Mouse (Mus musculus): Measurements from ENCODE around the gene Ano10. TPM values are rescaled to one million over a fixed set of nuclear protein-coding genes. Genes with fewer than 3 reads are reported as not detected.
"Not testable (repeated sequence)": the region's sequence is repeated elsewhere in the genome, so short reads cannot be mapped to it uniquely, and the experiment has no call there.

Gene Ano10
- polyA plus RNA-seq, 1 experiment = 31.3 TPM

DNA sequence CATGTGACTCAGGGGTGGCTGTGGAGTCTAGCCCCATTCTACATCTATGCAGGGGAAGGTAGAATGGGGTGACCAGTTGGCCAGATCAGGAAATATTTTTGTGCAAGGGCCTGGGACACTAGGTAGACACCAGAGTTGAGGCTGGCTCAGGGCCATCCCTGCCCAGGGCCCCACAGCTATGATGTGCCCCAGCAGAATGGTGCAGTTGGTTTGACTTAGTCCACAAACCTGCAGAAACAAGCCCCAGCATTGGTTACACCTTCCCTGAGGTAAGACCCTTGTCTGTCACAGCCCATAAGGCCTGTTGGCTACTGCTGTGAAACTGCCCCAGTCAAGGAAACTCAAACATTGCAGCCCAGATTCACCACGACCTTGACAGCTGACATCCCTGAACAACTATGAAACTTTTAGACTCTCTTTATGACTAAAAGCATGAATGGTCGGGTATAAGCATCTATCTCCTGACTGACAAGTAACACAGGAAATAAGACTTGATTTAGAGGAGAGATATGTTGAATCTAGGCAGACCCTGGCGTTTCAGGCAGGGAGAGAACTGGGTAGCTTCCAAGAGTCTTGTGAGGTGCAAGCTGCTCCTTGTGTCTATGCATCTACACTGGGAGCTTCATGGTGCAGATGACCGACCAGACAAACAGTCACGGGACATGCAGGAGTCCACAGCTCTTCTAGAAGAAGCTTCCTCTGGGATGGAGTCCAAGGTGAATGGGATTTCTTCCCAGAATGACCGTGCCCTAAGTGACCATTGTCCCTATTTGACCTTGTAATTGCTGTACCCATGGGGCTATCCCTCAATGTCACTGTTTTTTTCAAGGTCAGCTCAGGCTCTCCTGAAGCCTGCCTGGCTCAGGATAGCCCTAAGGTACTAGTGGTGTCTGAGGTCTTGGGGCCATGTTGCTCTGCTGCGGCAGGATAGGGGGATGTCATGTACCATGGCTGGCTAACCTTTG, 116.7 kb downstream of the Ano10 start:
- DNase-seq = no peak
- no peak for TF ChIP-seq POLR2A (IDR thresholded peaks at IDR 0.05; ENCODE audit: borderline replicate concordance, insufficient read depth, low read length)
- no peak for TF ChIP-seq CTCF (IDR thresholded peaks at IDR 0.05; ENCODE audit: borderline replicate concordance, insufficient read depth, low read depth, low read length)
- H3K4me1 ChIP-seq (ENCODE audit: control insufficient read depth, insufficient read depth, low read length) = peaks cover 39% of the 10 kb centered on the region
- 41% methylated on average over 7 of the region's 7 CpGs for WGBS
- no peak overlapping the region for H3K4me3 ChIP-seq (replicated peaks; ENCODE audit: insufficient read depth, low read depth, low read length)
- no peaks in the 10 kb centered on the region for H3K27me3 ChIP-seq (ENCODE audit: control insufficient read depth, insufficient read depth, low read length)
- H3K27ac ChIP-seq (ENCODE audit: insufficient read depth, low read length) = no peak overlapping the region

DNA sequence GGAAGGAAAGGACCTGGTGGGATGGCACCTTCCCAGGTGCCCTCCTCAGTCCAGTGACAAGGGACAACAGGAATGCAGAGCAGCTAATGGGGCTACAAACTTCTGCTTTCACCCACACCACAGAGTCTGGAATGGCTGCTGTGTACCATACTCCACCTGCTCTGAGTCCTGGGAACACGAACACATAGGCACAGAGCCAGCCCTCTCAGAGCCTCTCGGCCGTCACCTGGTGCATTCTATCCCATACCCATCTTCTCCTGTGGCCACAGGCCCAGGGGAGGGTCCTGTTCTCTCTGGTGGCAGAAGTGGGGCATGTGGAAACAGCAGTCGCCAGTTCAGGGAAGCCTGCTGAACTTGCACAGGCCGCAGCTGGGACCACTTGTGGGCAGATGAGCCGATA, 119.5 kb downstream of the Ano10 start:
- TF ChIP-seq CTCF (IDR thresholded peaks at IDR 0.05; ENCODE audit: borderline replicate concordance, insufficient read depth, low read depth, low read length) = no peak
- TF ChIP-seq POLR2A (IDR thresholded peaks at IDR 0.05; ENCODE audit: borderline replicate concordance, insufficient read depth, low read length) = no peak
- 37% methylated on average over 6 of the region's 6 CpGs for WGBS
- no peaks in the 10 kb centered on the region for H3K27me3 ChIP-seq (ENCODE audit: control insufficient read depth, insufficient read depth, low read length)
- H3K27ac ChIP-seq (ENCODE audit: insufficient read depth, low read length) = no peak overlapping the region
- no peak overlapping the region for H3K4me3 ChIP-seq (replicated peaks; ENCODE audit: insufficient read depth, low read depth, low read length)
- peaks cover 45% of the 10 kb centered on the region for H3K4me1 ChIP-seq (ENCODE audit: control insufficient read depth, insufficient read depth, low read length)
- no peak for DNase-seq

- Histone ChIP-seq H3K4me1 (ENCODE audit: control insufficient read depth, insufficient read depth, low read length) (peaks cover 47% of the 10 kb centered on the region), H3K27me3 (ENCODE audit: control insufficient read depth, insufficient read depth, low read length) (no peaks in the 10 kb centered on the region), H3K4me3 (replicated peaks; ENCODE audit: insufficient read depth, low read depth, low read length) (no peak overlapping the region), H3K27ac (ENCODE audit: insufficient read depth, low read length) (no peak overlapping the region)
- DNase-seq = peak; percentile 55 to 61
- 27% methylated on average over 9 of the region's 9 CpGs for WGBS
- TF ChIP-seq POLR2A (IDR thresholded peaks at IDR 0.05; ENCODE audit: borderline replicate concordance, insufficient read depth, low read length) (no peak), CTCF (IDR thresholded peaks at IDR 0.05; ENCODE audit: borderline replicate concordance, insufficient read depth, low read depth, low read length) (no peak)
These were observed 120.6 kb downstream of the Ano10 start for GRCm38 (mm10) chr9:122173405-122174233.

DNA sequence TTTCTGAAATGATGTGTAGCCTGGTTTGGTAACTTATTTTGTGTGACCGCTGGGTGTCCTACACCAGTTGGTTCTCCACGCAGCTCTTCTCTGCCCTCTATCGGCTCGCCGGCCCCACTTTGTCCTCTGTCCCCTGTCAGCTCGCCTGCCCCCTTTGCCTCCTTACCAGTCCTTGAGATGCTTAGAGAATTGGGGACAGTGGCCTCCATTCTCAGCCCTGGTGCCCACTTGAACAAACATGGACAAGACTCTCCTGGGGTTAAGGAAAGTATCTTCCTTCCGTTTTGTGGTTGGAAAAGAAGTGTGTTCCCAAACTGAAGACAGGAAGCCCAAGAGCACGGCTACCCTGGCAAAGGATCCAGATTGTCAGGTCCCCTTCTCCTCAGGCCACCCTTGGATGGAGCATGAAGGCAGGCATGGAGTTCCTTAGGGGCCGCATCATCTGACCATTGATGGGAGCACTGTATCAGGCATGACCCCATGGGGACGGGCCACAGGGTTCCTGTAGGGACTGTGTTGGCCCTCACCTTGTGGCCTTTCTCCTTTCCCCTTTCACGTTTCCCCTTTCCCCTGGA, 121.5 kb downstream of the Ano10 start:
- H3K4me3 ChIP-seq (replicated peaks; ENCODE audit: insufficient read depth, low read depth, low read length) = no peak overlapping the region
- H3K27me3 ChIP-seq (ENCODE audit: control insufficient read depth, insufficient read depth, low read length) = no peaks in the 10 kb centered on the region
- WGBS = 87% methylated on average over 11 of the region's 11 CpGs
- DNase-seq = no peak
- TF ChIP-seq CTCF (IDR thresholded peaks at IDR 0.05; ENCODE audit: borderline replicate concordance, insufficient read depth, low read depth, low read length) (peak; percentile 7; the same call in 1 of the 2 replicates), POLR2A (IDR thresholded peaks at IDR 0.05; ENCODE audit: borderline replicate concordance, insufficient read depth, low read length) (no peak)
- peaks cover 44% of the 10 kb centered on the region for H3K4me1 ChIP-seq (ENCODE audit: control insufficient read depth, insufficient read depth, low read length)
- H3K27ac ChIP-seq (ENCODE audit: insufficient read depth, low read length) = no peak overlapping the region; the same call in 1 of the 2 replicates

- Histone ChIP-seq H3K27me3 (ENCODE audit: control insufficient read depth, insufficient read depth, low read length) (no peaks in the 10 kb centered on the region), H3K4me3 (replicated peaks; ENCODE audit: insufficient read depth, low read depth, low read length) (no peak overlapping the region), H3K4me1 (ENCODE audit: control insufficient read depth, insufficient read depth, low read length) (peaks cover 42% of the 10 kb centered on the region), H3K27ac (ENCODE audit: insufficient read depth, low read length) (0 out of 2 replicates have a peak overlapping the region, but pooled peaks have one; percentile 0)
- WGBS = 6% methylated on average over 6 of the region's 6 CpGs
- TF ChIP-seq POLR2A (IDR thresholded peaks at IDR 0.05; ENCODE audit: borderline replicate concordance, insufficient read depth, low read length) (no peak), CTCF (IDR thresholded peaks at IDR 0.05; ENCODE audit: borderline replicate concordance, insufficient read depth, low read depth, low read length) (peak; percentile 52; the same call in 1 of the 2 replicates)
- peak; percentile 78 to 89 for DNase-seq
These were observed 124.3 kb downstream of the Ano10 start for GRCm38 (mm10) chr9:122169901-122170300.

- H3K4me1 ChIP-seq (ENCODE audit: control insufficient read depth, insufficient read depth, low read length) = peaks cover 31% of the 10 kb centered on the region
- WGBS = 72% methylated on average over 5 of the region's 5 CpGs
- not testable (repeated sequence) for H3K4me3 ChIP-seq (replicated peaks; ENCODE audit: insufficient read depth, low read depth, low read length); H3K27ac ChIP-seq (ENCODE audit: insufficient read depth, low read length); H3K27me3 ChIP-seq (ENCODE audit: control insufficient read depth, insufficient read depth, low read length); DNase-seq
These were observed 126.5 kb downstream of the Ano10 start for GRCm38 (mm10) chr9:122167719-122168118.

DNA sequence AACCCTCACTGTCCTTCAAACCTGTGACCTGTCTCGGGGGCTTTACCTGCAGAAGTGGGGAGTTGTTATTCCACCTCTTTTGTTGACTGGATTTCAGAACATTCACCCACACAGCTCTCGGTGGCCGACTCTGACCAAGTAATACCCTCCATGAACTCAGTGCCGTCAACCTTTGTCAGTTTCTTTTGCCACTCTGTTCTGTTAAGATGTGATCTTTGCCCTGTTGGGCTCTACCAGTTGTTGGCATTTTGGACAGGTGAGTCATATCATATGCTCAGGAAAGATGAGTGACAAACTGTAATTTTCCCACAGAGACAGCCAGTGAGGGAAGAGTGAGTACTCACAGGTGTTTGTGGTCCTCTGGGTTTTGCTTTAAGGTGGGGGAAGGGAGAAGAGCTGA, 129.7 kb downstream of the Ano10 start:
- WGBS = 87% methylated on average over 4 of the region's 4 CpGs
- no peak overlapping the region for H3K4me3 ChIP-seq (replicated peaks; ENCODE audit: insufficient read depth, low read depth, low read length)
- H3K27ac ChIP-seq (ENCODE audit: insufficient read depth, low read length) = no peak overlapping the region

More for the DNA sequence above, 129.7 kb downstream of the Ano10 start:
- H3K4me1 ChIP-seq (ENCODE audit: control insufficient read depth, insufficient read depth, low read length) = peaks cover 28% of the 10 kb centered on the region
- TF ChIP-seq POLR2A (IDR thresholded peaks at IDR 0.05; ENCODE audit: borderline replicate concordance, insufficient read depth, low read length) = no peak
- no peak for DNase-seq
- H3K27me3 ChIP-seq (ENCODE audit: control insufficient read depth, insufficient read depth, low read length) = no peaks in the 10 kb centered on the region

Measured in cerebellum, adult 2 months (tissue).